Mouse (Mus musculus) lung, postnatal 25 days (tissue): Measurements from ENCODE around the gene Tacr2.

Experiments used
- DNase-seq: peaks from one replicate; pipeline ENCODE4 v3.0.0; 2022; ENCODE audit warnings: low spot score

Gene Tacr2

DNA sequence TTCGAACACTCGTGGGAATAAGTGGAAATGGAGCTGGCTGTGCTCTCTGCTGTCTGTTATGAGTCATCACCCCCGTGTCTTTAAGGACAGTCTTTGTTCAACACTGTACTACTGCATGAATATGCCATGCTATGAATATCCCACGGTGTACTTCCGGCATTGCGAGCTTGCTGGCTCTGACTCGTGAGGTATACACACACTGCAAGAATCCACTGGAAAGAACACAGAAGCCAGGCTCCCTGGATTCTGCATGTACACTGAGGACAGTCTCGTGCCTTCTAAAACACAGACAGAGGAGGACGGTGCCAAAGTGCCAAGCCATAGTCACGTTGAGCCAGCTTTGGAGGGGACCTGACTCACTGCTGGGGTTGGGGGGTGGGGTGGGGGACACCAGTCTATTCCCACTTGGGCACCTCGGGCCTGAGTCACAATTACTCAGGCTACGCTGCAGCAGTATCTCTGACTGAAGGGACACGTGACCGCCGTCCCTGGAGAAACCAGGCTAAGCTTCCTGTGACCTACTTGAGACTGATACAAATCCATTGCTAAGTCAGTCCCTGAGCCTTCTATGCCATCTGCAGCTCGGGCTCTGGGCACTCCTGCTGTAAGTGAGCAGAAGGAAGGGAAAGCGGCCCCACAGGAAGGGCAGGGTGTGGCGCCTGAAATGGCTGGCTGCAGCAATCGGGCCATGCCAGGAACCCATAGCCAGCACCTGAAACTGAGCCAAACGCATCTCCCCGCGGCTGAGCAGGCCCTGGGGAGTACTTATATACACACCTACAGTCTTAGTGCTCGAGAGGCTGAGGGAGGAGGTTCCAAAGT is 48.0 kb downstream of the Tacr2 start:
- DNase-seq: no peak

DNA sequence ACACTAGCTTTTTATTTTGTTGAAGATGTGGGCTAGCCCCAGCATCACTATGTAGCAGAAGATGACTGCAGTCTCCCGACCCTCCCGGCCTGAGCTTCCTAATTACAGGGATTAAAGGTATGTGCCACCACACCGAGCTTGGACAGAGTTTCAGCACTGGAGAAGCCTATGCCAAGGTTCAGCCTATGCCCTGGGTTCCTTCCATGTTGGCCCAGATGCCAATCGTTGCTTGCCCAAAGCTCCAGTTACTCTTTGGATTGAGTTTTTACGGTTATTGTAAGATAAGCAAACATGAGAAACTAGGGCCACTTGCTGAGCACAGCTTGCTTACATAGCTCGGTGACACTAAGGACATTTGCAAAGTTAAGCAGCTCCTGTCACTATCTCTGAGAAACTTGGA is 52.9 kb downstream of the Tacr2 start:
- no peak for DNase-seq

DNA sequence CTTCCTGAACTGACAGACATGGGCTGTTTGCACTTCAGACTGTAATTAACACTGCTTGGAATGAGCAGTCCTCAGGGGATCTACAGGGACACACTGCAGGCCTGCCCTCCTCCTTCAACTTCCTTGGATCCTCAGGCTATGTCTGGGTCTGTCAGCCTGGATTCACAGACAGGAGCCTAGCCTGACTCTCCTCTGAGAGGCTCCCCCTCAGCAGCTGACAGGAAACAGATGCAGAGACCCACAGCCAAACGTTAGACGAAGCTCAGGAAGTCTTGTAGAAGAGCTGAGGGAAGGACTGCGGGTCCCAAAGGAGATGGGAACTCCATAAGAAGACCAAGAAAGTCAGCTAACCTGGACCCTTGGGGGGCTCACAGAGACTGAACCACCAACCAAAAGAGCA is 54.2 kb downstream of the Tacr2 start:
- DNase-seq: no peak

DNA sequence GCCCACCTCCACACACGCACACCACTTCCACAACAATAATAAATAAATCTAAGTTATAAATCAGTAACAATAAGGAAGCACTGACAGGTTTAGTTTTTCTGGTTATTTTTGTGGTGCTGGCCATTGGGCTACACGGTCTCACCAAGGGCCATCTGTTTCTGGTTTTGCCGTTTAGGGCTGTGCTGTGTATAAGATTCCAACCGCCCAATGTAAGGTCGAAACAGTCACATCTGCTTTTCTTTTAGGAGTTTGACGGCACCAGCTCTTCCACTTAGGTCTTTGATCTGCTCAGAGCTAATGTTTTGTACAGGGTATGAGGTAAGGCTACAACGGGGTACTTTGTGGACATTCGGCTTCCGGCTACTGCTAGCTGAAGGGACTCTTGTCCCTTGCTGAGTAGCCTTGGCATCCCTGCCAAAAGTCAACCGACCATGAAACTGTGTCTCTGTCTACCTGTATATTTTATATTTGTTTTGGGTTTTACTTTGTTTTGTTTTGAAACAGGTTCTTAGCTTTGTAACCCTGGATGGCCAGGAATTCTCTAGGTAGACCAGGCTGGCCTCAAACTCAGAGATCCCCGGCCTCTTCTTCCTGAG is 56.8 kb downstream of the Tacr2 start:
- no peak for DNase-seq

DNA sequence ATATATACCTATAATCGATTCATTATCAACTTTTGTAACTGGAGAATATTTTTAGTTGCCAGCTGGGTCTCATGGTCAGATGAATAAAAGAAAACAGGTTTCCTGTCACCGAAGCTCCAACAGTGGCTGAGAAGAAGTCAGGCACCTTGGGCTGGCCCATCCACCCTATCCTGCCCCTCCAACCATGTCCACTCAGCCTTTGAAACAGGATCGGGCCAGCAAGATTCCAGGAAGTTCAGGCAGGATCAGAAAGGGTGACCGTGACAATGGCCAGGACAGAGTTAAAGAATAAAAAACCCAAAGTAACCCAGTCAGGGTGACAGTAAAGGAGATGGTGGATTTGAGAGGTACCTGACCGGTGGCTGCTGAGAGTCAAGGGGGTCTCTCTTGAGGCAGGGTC is 57.4 kb downstream of the Tacr2 start:
- no peak for DNase-seq

DNA sequence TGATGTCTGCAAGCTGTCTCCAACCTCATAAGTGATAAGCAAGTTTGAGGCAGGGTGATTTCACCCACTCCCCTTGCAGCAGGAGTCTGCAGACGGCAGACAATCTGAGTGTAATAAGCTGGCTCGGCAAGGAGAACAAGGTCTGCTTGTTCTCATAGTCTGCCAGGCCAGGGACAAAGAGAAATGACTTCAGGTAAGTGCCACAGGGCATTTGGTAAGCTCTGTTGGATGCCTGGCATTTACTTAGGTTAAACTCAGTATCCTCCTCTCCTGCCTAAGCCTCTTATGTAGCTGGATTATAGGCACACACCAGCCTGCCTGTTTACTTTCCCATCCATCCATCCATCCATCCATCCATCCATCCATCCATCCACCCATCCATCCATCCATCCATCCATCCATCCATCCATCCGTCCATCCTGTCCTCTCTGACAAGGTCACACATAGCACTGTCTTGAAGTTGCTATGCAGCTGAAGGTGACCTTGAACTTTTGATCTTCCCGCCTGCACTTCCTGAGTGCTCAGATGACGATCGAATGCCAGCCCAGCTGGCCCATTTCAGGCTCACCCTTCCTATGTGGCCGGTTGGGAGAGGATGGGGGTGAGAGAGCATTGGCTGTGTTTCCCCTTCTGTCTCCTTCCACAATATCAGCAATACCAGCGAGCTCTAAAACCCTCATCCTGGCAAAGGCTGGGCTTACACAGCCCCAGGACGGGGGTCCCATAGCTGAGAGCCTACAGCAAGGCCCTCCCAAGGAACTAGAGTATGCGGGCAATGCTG is 58.2 kb downstream of the Tacr2 start:
- no peak for DNase-seq

DNA sequence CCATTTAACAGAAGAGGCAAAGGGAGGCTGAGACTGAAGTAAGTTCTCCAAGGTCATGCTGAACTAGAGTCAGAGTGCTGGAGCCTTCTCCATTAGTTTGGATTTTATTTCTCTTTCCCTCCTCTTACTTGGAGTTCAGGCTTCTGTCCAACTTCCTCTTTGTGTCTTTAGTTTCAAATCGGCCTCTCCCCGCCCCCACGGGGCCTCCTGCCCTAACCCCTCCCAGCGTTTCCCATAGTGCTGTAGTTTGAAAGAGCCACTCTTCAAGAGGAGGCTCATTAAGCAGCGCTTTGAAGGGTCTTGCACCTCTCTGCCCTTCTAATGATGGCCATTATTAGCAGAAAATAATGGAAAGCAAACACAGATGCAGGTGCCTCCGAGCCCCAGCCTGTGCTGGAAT is 59.2 kb downstream of the Tacr2 start:
- DNase-seq: peak; percentile 79

DNA sequence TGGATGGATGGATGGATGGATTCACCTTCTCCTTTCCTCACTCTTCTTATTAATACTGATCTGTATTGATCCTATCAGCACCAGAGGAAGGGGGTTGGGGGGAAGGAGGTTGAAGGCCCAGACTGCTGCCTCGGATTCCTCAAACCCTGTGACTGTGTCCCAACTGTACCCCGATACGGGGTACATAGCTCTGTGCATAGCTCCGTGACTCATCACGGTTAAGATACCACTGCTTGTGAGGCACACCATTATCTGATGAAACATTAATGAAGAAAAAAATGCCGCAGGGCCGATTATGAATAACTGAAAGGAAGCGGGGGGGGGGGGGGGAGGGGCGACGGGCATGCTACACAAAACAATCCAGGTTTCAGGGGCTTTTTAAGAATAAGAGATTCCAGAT is 60.9 kb downstream of the Tacr2 start:
- DNase-seq: no peak

DNA sequence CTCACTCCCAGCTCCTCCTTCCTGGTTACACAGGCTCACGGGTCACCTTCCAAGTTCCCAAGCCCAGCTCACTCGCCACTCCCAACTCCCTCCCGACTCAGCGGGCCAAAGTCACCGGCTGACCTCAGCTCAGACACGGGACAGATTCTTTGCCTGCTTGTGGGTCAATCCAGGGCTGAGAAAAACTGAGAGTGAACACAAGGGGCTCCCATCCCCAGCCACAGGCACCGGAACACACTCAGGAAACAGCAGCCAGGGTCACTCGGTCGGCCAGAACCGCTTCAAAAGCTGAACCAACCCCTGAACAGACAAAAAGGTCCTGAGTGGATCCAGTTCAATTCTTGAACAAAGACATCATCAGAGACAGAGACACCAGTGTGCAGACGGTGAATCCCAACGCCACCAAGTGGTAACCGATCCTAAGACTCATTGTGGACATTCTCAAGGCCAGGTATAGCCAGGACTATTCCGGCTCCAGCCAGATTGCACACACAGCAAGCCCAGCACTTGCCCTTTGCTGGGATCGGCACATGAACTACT is 61.7 kb downstream of the Tacr2 start:
- DNase-seq: no peak
